Mouse (Mus musculus) lung, postnatal 0 days (tissue): Measurements from ENCODE around the gene Gzmf. TPM values are rescaled to one million over a fixed set of nuclear protein-coding genes. Genes with fewer than 3 reads are reported as not detected.
"Not testable (repeated sequence)": the region's sequence is repeated elsewhere in the genome, so short reads cannot be mapped to it uniquely, and the experiment has no call there.

Experiments
- ATAC-seq: fragments of 200-750 bp; cut with Nextera tagmentation; 2 replicates; pipeline ENCODE4 v1.8.0; 2017; ENCODE audit warnings: moderate library complexity
- DNase-seq: peaks from one replicate; pipeline ENCODE4 v3.0.0-alpha.2; 2016; ENCODE audit warnings: low spot score
- H3K27ac ChIP-seq: fragments of 300-500 bp; sonication (generic); 2 replicates; pipeline ENCODE4 v1.5.1; 2014; ENCODE audit warnings: antibody characterized with exemption, mild to moderate bottlenecking, low read length, mixed read lengths
- H3K27me3 ChIP-seq: fragments of 300-500 bp; sonication (generic); replicated peaks from 2 replicates; pipeline ENCODE4 v1.6.1; 2014; ENCODE audit warnings: low read length, mixed read lengths; ENCODE audit not compliant: insufficient read depth
- H3K36me3 ChIP-seq: fragments of 300-500 bp; sonication (generic); 2 replicates; pipeline ENCODE4 v1.6.1; 2014; ENCODE audit warnings: low read length, mixed read lengths; ENCODE audit not compliant: insufficient read depth
- H3K4me1 ChIP-seq: fragments of 300-500 bp; sonication (generic); 2 replicates; pipeline ENCODE4 v1.6.1; 2014; ENCODE audit warnings: antibody characterized with exemption, low read depth, low read length, mixed read lengths; ENCODE audit not compliant: insufficient read depth
- H3K4me2 ChIP-seq: fragments of 300-500 bp; sonication (generic); replicated peaks from 2 replicates; pipeline ENCODE4 v1.6.1; 2014; ENCODE audit warnings: low read depth, mild to moderate bottlenecking, low read length, moderate library complexity, mixed read lengths
- H3K4me3 ChIP-seq: fragments of 300-500 bp; sonication (generic); 2 replicates; pipeline ENCODE4 v1.5.1; 2014; ENCODE audit warnings: low read depth, low read length
- H3K9ac ChIP-seq: fragments of 300-500 bp; sonication (generic); replicated peaks from 2 replicates; pipeline ENCODE4 v1.6.1; 2014; ENCODE audit warnings: low read depth, mild to moderate bottlenecking
- H3K9me3 ChIP-seq: fragments of 300-500 bp; sonication (generic); 2 replicates; pipeline ENCODE4 v1.6.1; 2016; ENCODE audit warnings: low read length, mixed read lengths
- CTCF ChIP-seq: IDR thresholded peaks from 2 replicates; pipeline ENCODE4 v1.5.1; 2016; ENCODE audit warnings: antibody characterized with exemption, mild to moderate bottlenecking
- EP300 ChIP-seq: IDR thresholded peaks from 2 replicates; pipeline ENCODE4 v1.6.1; 2016; ENCODE audit warnings: antibody characterized with exemption, mild to moderate bottlenecking, control low read depth
- WGBS: fragments of 180-500 bp; shearing (Covaris S2); extraction: QIAGEN DNeasy Blood & Tissue Kit; methylation state at CpG from one replicate; pipeline ENCODE4 v1.1.7; 2014; 5-methylcytosine and 5-hydroxymethylcytosine counted together
- polyA plus RNA-seq: library from polyadenylated mRNA; unstranded; fragments of >200 nt; fragmentation: Nextera tagmentation; extraction: Ambion mirVana; gene quantifications from 2 replicates; pipeline ENCODE4 v1.2.1, GENCODE M21; 2015

Gzmf gene
- not detected in 2 replicates for polyA plus RNA-seq

DNA sequence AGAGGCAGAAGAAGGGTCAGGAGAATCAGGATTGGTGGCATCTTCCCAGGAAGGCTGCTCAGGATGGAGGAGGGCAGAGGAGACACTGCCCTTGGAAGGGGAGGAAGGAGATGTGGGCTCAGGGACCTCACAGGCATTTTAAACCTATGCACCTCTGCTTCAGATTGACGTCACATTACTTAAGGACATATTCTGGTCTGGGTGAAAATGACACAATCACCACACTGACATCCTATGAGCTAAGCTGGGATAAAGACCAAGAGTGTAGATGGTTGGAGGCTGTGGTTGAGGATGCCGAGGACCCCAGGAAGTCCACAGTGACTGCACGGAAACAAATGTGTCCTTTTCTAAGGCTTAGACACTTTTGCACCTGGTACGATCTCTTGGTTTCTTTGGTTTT lies at the start of gene Gzmf:
TSS of gene Gzmf (minus strand) at position 101 of the 400 bp plus-strand sequence.
- no peaks in the 10 kb centered on the region for H3K9me3 ChIP-seq
- no peak within 1 kb of the TSS for H3K27ac ChIP-seq
- no peak within 1 kb of the TSS for H3K4me3 ChIP-seq
- no peak within 1 kb of the TSS for H3K9ac ChIP-seq
- TF ChIP-seq EP300: no peak
- no peak for TF ChIP-seq CTCF
- H3K27me3 ChIP-seq: no peaks in the 10 kb centered on the region
- ATAC-seq (no peak), DNase-seq (no peak)
- 89% methylated on average over 4 of the region's 4 CpGs for WGBS
- H3K4me1 ChIP-seq: no peaks in the 10 kb centered on the region
- H3K4me2 ChIP-seq: no peak within 1 kb of the TSS
- H3K36me3 ChIP-seq: no peaks in the 10 kb centered on the region

DNA sequence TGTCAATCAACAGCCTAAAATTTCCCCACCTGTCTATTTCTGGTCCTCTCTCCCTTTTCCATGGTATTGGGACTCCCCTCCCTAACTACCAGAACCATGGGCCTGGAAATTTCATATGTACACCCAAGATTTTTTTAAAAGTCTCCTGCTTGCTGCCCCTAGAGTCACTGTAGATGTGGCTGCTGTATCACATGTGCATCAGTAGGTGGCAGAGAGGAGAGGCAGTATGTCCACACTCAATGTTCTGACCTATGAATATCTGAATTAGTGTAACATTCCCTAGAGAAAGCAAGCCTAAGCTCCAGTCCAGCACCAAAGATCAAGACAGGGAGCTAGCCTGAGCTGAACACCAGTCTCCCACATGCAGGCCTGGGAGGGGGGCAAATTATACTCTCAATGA lies 29.2 kb upstream of the Gzmf start:
- Histone ChIP-seq H3K9ac (no peak overlapping the region), H3K27me3 (no peaks in the 10 kb centered on the region), H3K4me3 (no peak overlapping the region), H3K36me3 (no peaks in the 10 kb centered on the region), H3K4me2 (no peak overlapping the region), H3K9me3 (no peaks in the 10 kb centered on the region), H3K27ac (no peak overlapping the region), H3K4me1 (no peaks in the 10 kb centered on the region)
- no peak for DNase-seq
- TF ChIP-seq EP300 (no peak), CTCF (peak; percentile 41)
- no peak for ATAC-seq

DNA sequence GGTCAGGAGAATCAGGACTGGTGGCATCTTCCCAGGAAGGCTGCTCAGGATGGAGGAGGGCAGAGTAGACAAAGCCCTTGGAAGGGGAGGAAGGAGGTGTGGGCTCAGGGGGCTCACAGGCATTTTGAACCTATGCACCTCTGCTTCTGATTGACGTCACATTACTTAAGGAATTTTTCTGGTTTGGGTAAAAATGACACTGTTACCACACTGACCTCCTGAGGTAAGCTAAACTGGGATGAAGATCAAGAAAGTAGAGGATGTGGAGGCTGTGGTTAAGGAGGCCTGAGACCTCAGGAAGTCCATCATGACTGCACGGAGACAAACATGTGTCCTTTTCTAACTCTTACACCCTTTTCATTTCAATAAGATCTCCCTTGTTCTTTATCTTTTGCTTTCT lies 23.3 kb upstream of the Gzmf start, which contains the start of gene Gzmc:
TSS of gene Gzmc (minus strand) at position 101 of the 400 bp plus-strand sequence.
- no peak within 1 kb of the TSS for H3K27ac ChIP-seq
- 75% methylated on average over 2 of the region's 2 CpGs for WGBS
- H3K36me3 ChIP-seq: no peaks in the 10 kb centered on the region
- H3K9me3 ChIP-seq: no peaks in the 10 kb centered on the region
- no peak within 1 kb of the TSS for H3K4me3 ChIP-seq
- no peak for ATAC-seq
- DNase-seq: no peak
- no peaks in the 10 kb centered on the region for H3K4me1 ChIP-seq
- no peak within 1 kb of the TSS for H3K9ac ChIP-seq
- TF ChIP-seq CTCF (no peak), EP300 (no peak)
- H3K4me2 ChIP-seq: no peak within 1 kb of the TSS
- no peaks in the 10 kb centered on the region for H3K27me3 ChIP-seq

DNA sequence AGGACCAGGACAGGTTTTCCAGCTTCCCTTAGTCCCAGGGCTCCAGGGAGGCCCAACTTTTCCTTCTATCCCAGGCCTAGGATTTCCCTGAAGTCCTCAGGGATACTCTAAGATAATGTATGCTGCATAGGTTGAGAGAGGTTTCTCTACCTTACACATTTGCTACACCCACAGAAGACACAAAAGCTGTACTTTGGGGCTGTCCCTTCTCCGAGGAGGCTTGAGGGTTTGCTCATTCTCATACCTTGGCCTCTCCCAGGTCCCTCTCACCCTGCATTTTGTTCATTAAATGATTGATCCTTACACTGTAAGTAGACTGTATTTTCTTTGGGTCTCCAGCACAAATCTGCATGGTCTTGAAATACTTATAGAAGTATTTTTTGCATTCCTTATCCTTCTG lies 5.6 kb downstream of the Gzmf start:
- H3K9ac ChIP-seq: no peak overlapping the region
- H3K4me1 ChIP-seq: no peaks in the 10 kb centered on the region
- 91% methylated on average over 1 of the region's 1 CpGs for WGBS
- DNase-seq: no peak
- H3K4me3 ChIP-seq: no peak overlapping the region
- H3K36me3 ChIP-seq: no peaks in the 10 kb centered on the region
- no peaks in the 10 kb centered on the region for H3K27me3 ChIP-seq
- no peak overlapping the region for H3K27ac ChIP-seq
- H3K4me2 ChIP-seq: no peak overlapping the region
- TF ChIP-seq EP300: no peak
- no peaks in the 10 kb centered on the region for H3K9me3 ChIP-seq
- ATAC-seq: no peak

DNA sequence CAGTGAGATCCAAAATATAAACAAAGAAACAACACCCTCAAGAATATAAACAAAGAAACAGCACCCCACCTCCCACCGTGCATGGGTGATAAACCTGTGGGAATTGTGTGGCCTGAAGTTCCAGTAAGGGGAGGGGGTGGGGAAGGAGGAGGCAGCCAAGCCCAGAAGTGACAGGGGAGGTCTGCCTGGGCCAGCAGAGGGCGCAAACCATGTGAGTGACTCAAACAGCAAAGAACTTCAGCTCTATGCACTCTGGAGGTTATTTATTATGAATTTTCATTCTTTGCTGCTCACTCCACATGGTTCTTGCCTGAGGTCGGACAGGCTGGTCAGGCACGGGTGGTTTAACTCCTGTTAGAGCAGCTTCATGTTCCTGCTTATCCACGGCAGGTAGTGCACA lies 6.2 kb downstream of the Gzmf start:
- TF ChIP-seq CTCF: peak; percentile 65
- peak; percentile 47 for DNase-seq
- H3K36me3 ChIP-seq, H3K9ac ChIP-seq, ATAC-seq, H3K4me1 ChIP-seq, H3K27ac ChIP-seq, H3K4me2 ChIP-seq, H3K4me3 ChIP-seq, H3K9me3 ChIP-seq, H3K27me3 ChIP-seq: not testable (repeated sequence)
- 29% methylated on average over 5 of the region's 5 CpGs for WGBS

DNA sequence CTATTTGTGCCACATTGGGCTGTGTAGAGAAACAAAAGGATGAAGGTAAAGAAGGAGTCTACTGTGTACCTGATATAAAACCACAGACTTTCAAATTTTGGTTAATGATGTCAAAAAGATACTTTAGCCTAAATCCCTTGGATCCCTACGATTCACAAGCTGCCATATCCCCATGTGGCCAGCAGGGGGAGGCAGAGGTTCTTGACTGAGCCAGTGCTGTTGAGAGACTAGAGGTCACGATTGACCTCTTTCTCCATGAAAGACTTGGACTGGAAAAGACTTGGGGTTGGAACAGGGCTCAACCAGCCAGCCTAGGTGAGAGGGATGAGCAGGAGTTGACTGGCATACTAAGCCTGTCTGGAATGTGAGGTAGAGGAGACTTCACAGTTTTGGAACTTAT lies 7.2 kb downstream of the Gzmf start:
- H3K9me3 ChIP-seq: no peaks in the 10 kb centered on the region

DNA sequence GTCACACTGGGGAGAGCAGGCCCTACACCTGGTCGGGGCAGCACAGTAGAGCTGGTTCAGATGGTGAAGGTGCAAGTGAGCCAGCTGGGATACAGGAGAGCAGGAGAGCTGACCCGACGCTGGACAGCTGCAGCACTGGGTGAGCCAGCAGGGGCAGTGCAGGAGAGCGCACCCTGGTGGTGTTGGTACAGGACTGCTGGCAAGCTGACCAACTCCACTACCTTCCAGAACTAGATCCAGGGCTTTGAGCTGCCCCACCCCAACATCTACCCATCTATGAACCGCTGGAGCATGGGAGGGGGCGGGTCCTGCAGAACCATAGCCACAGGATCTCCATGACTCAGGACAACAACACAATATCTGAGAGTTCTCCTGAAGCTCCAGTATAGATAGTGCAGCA lies 24.3 kb downstream of the Gzmf start:
- Histone ChIP-seq H3K4me2 (no peak overlapping the region), H3K27me3 (no peaks in the 10 kb centered on the region), H3K27ac (no peak overlapping the region), H3K4me1 (no peaks in the 10 kb centered on the region), H3K9me3 (no peaks in the 10 kb centered on the region), H3K4me3 (no peak overlapping the region), H3K36me3 (no peaks in the 10 kb centered on the region), H3K9ac (no peak overlapping the region)
- no peak for ATAC-seq
- DNase-seq: no peak
- 56% methylated on average over 6 of the region's 6 CpGs for WGBS
- TF ChIP-seq CTCF (peak; percentile 28), EP300 (no peak)

More for the DNA sequence above, 7.2 kb downstream of the Gzmf start:
- Histone ChIP-seq H3K27me3 (no peaks in the 10 kb centered on the region), H3K4me2 (no peak overlapping the region), H3K27ac (no peak overlapping the region), H3K9ac (no peak overlapping the region), H3K36me3 (no peaks in the 10 kb centered on the region), H3K4me3 (no peak overlapping the region), H3K4me1 (no peaks in the 10 kb centered on the region)
- ATAC-seq: no peak
- WGBS: 1% methylated on average over 2 of the region's 2 CpGs
- peak; percentile 62 for DNase-seq
- TF ChIP-seq CTCF: peak; percentile 93
- TF ChIP-seq EP300: no peak
